Mouse (Mus musculus): Measurements from ENCODE around the gene Slc22a6. TPM values are rescaled to one million over a fixed set of nuclear protein-coding genes. Genes with fewer than 3 reads are reported as not detected.

The Slc22a6 gene
- total and polyA plus RNA-seq, 3 experiments: not detected

- TF ChIP-seq ZNF384 (IDR thresholded peaks at IDR 0.05; ENCODE audit: low read depth, low read length) (no peak), SIN3A (IDR thresholded peaks at IDR 0.05; ENCODE audit: low read length) (no peak), UBTF (IDR thresholded peaks at IDR 0.05; ENCODE audit: low read depth, low read length) (no peak), NELFE (IDR thresholded peaks at IDR 0.05; ENCODE audit: low read depth, low read length) (no peak), EP300 (IDR thresholded peaks at IDR 0.05; ENCODE audit: low read length) (no peak), HCFC1 (IDR thresholded peaks at IDR 0.05; ENCODE audit: low read depth, low read length) (no peak), USF1 (IDR thresholded peaks at IDR 0.05; ENCODE audit: low read depth, low read length) (no peak)
- H3K9me3 ChIP-seq (replicated peaks; ENCODE audit: low read length): no peaks in the 10 kb centered on the region
- H3K27ac ChIP-seq (ENCODE audit: insufficient read depth, low read depth): no peak overlapping the region
- no peaks in the 10 kb centered on the region for H3K4me1 ChIP-seq (ENCODE audit: control insufficient read depth in 1 of 2, insufficient read depth in 2 of 2)
- H3K27me3 ChIP-seq (replicated peaks): peaks cover 9% of the 10 kb centered on the region
- DNase-seq (ENCODE audit: extremely low read depth): no peak
- H3K36me3 ChIP-seq (replicated peaks in 1 of 2; ENCODE audit: control insufficient read depth in 1 of 2, insufficient read depth in 1 of 2, low read length in 1 of 2): no peaks in the 10 kb centered on the region
- H3K4me2 ChIP-seq (ENCODE audit: insufficient read depth, low read depth, poor library complexity, severe bottlenecking): no peak overlapping the region
- H3K79me2 ChIP-seq (replicated peaks; ENCODE audit: control insufficient read depth, extremely low read depth, insufficient read depth, poor library complexity, severe bottlenecking): no peaks in the 10 kb centered on the region
- H3K4me3 ChIP-seq (replicated peaks in 1 of 3; ENCODE audit: low read depth in 2 of 3, low read length in 2 of 3, poor library complexity in 1 of 3): no peak overlapping the region
- no peak overlapping the region for H3K9ac ChIP-seq (ENCODE audit: insufficient read depth, low read depth)
- dilution Hi-C loops (cut with MboI; ENCODE audit: extremely low pct_ligation_motif_present, extremely low pct_unique_long_range_greater_than_20kb, low sequenced_read_pairs): no loop called here
- in situ Hi-C loops (cut with MboI; ENCODE audit: low pct_ligation_motif_present, low pct_unique_long_range_greater_than_20kb, low sequenced_read_pairs): no loop called here
Observed at GRCm38 (mm10) chr19:8616314-8616713, 1.5 kb upstream of the Slc22a6 start.

GRCm38 (mm10) chr19:8621098-8621497 is 3.3 kb downstream of the Slc22a6 start:
- Histone ChIP-seq H3K9me3 (replicated peaks; ENCODE audit: low read length) (no peaks in the 10 kb centered on the region), H3K27me3 (replicated peaks) (peaks cover 4% of the 10 kb centered on the region), H3K27ac (ENCODE audit: insufficient read depth, low read depth) (no peak overlapping the region), H3K4me1 (ENCODE audit: control insufficient read depth in 1 of 2, insufficient read depth in 2 of 2) (no peaks in the 10 kb centered on the region), H3K36me3 (replicated peaks in 1 of 2; ENCODE audit: control insufficient read depth in 1 of 2, insufficient read depth in 1 of 2, low read length in 1 of 2) (no peaks in the 10 kb centered on the region), H3K79me2 (replicated peaks; ENCODE audit: control insufficient read depth, extremely low read depth, insufficient read depth, poor library complexity, severe bottlenecking) (no peaks in the 10 kb centered on the region), H3K4me3 (replicated peaks in 1 of 3; ENCODE audit: low read depth in 2 of 3, low read length in 2 of 3, poor library complexity in 1 of 3) (no peak overlapping the region), H3K9ac (ENCODE audit: insufficient read depth, low read depth) (no peak overlapping the region), H3K4me2 (ENCODE audit: insufficient read depth, low read depth, poor library complexity, severe bottlenecking) (no peak overlapping the region)
- no peak for DNase-seq (ENCODE audit: extremely low read depth)
- TF ChIP-seq MEF2A (IDR thresholded peaks at IDR 0.05; ENCODE audit: borderline replicate concordance, low read depth, low read length): no peak
- TF ChIP-seq CHD2 (IDR thresholded peaks at IDR 0.05; ENCODE audit: low read length): no peak
- TF ChIP-seq KAT2A (IDR thresholded peaks at IDR 0.05; ENCODE audit: insufficient replicate concordance, low read length): no peak
- peak in 1 of 2 experiments; percentile 31; a peak in 2 of 4 replicates for TF ChIP-seq CTCF (conservative IDR thresholded peaks at IDR 0.05 in 1 of 2, IDR thresholded peaks at IDR 0.05 in 1 of 2; ENCODE audit: low read depth in 2 of 2, low read length in 2 of 2)
- in situ Hi-C loops (cut with MboI; ENCODE audit: low pct_ligation_motif_present, low pct_unique_long_range_greater_than_20kb, low sequenced_read_pairs) (no loop called here), dilution Hi-C loops (cut with MboI; ENCODE audit: extremely low pct_ligation_motif_present, extremely low pct_unique_long_range_greater_than_20kb, low sequenced_read_pairs) (no loop called here)

- Histone ChIP-seq H3K79me2 (replicated peaks; ENCODE audit: control insufficient read depth, extremely low read depth, insufficient read depth, poor library complexity, severe bottlenecking) (no peaks in the 10 kb centered on the region), H3K27ac (ENCODE audit: insufficient read depth, low read depth) (no peak overlapping the region), H3K4me2 (ENCODE audit: insufficient read depth, low read depth, poor library complexity, severe bottlenecking) (no peak overlapping the region), H3K9me3 (replicated peaks; ENCODE audit: low read length) (no peaks in the 10 kb centered on the region), H3K4me1 (ENCODE audit: control insufficient read depth in 1 of 2, insufficient read depth in 2 of 2) (no peaks in the 10 kb centered on the region), H3K9ac (ENCODE audit: insufficient read depth, low read depth) (no peak overlapping the region), H3K27me3 (replicated peaks) (no peaks in the 10 kb centered on the region), H3K4me3 (replicated peaks in 1 of 3; ENCODE audit: low read depth in 2 of 3, low read length in 2 of 3, poor library complexity in 1 of 3) (no peak overlapping the region), H3K36me3 (replicated peaks in 1 of 2; ENCODE audit: control insufficient read depth in 1 of 2, insufficient read depth in 1 of 2, low read length in 1 of 2) (no peaks in the 10 kb centered on the region)
- no peak for DNase-seq (ENCODE audit: extremely low read depth)
- TF ChIP-seq ZKSCAN1 (IDR thresholded peaks at IDR 0.05; ENCODE audit: borderline replicate concordance, low read depth, low read length) (no peak), MXI1 (IDR thresholded peaks at IDR 0.05; ENCODE audit: low read depth, low read length) (no peak), USF2 (conservative IDR thresholded peaks at IDR 0.05; ENCODE audit: low read depth, low read length) (no peak), IRF4 (IDR thresholded peaks at IDR 0.05; ENCODE audit: low read depth, low read length) (no peak), ETS1 (conservative IDR thresholded peaks at IDR 0.05; ENCODE audit: low read depth, low read length) (no peak), MAX (IDR thresholded peaks at IDR 0.05; ENCODE audit: low read length) (no peak), CHD1 (IDR thresholded peaks at IDR 0.05; ENCODE audit: low read depth, low read length) (no peak), MAFK (IDR thresholded peaks at IDR 0.05; ENCODE audit: insufficient replicate concordance, low read length) (no peak), ZMIZ1 (IDR thresholded peaks at IDR 0.05; ENCODE audit: low read depth, low read length) (no peak), MYC (IDR thresholded peaks at IDR 0.05; ENCODE audit: low read depth, low read length) (no peak), TBP (conservative IDR thresholded peaks at IDR 0.05; ENCODE audit: low read depth, low read length) (no peak)
- in situ Hi-C loops (cut with MboI; ENCODE audit: low pct_ligation_motif_present, low pct_unique_long_range_greater_than_20kb, low sequenced_read_pairs): no loop called here
- dilution Hi-C loops (cut with MboI; ENCODE audit: extremely low pct_ligation_motif_present, extremely low pct_unique_long_range_greater_than_20kb, low sequenced_read_pairs): no loop called here
Observed at GRCm38 (mm10) chr19:8630249-8630648, 12.4 kb downstream of the Slc22a6 start.
